Mouse (Mus musculus) testis, postnatal 10 days (tissue): ENCODE measurements around the gene Phxr2.
"Not testable (repeated sequence)": the region's sequence is repeated elsewhere in the genome, so short reads cannot be mapped to it uniquely, and the experiment has no call there.

Source experiments
- DNase-seq: peaks from one replicate; pipeline ENCODE4 v3.0.0; 2021; ENCODE audit warnings: low spot score

Gene Phxr2

GRCm38 (mm10) chr10:99126225-99126624 lies at the start of gene Phxr2:
Gene Phxr2 (minus strand): TSS chr10:99126325.
- no peak for DNase-seq

GRCm38 (mm10) chr10:99172906-99173507 lies 46.9 kb upstream of the Phxr2 start:
- DNase-seq = no peak

- DNase-seq = peak; percentile 58
Observed at GRCm38 (mm10) chr10:99171961-99172497, 45.9 kb upstream of the Phxr2 start.

GRCm38 (mm10) chr10:99169765-99170129 lies 43.6 kb upstream of the Phxr2 start:
- no peak for DNase-seq

GRCm38 (mm10) chr10:99168840-99169764 lies 43.0 kb upstream of the Phxr2 start:
- DNase-seq = no peak

GRCm38 (mm10) chr10:99168404-99168803 lies 42.3 kb upstream of the Phxr2 start:
- no peak for DNase-seq

GRCm38 (mm10) chr10:99166392-99166791 lies 40.3 kb upstream of the Phxr2 start:
- no peak for DNase-seq

- no peak for DNase-seq
Observed at GRCm38 (mm10) chr10:99165751-99166282, 39.7 kb upstream of the Phxr2 start.

GRCm38 (mm10) chr10:99164871-99165477 lies 38.8 kb upstream of the Phxr2 start:
- no peak for DNase-seq

- no peak for DNase-seq
Observed at GRCm38 (mm10) chr10:99163002-99163401, 36.9 kb upstream of the Phxr2 start.

- no peak for DNase-seq
Observed at GRCm38 (mm10) chr10:99161987-99162582, 36.0 kb upstream of the Phxr2 start.

GRCm38 (mm10) chr10:99157697-99158096 lies 31.6 kb upstream of the Phxr2 start:
- DNase-seq = not testable (repeated sequence)

- DNase-seq = no peak
Observed at GRCm38 (mm10) chr10:99156808-99157207, 30.7 kb upstream of the Phxr2 start.

GRCm38 (mm10) chr10:99154635-99155034 lies 28.5 kb upstream of the Phxr2 start:
- no peak for DNase-seq

GRCm38 (mm10) chr10:99152063-99152462 lies 25.9 kb upstream of the Phxr2 start:
- DNase-seq = peak; percentile 57

- no peak for DNase-seq
Observed at GRCm38 (mm10) chr10:99151580-99151979, 25.5 kb upstream of the Phxr2 start.

- DNase-seq = no peak
Observed at GRCm38 (mm10) chr10:99150016-99150415, 23.9 kb upstream of the Phxr2 start.

GRCm38 (mm10) chr10:99146596-99146995 lies 20.5 kb upstream of the Phxr2 start:
- DNase-seq = no peak

GRCm38 (mm10) chr10:99145611-99146010 lies 19.5 kb upstream of the Phxr2 start:
- DNase-seq = no peak

- DNase-seq = peak; percentile 62
Observed at GRCm38 (mm10) chr10:99136337-99136736, 10.2 kb upstream of the Phxr2 start.

- DNase-seq = no peak
Observed at GRCm38 (mm10) chr10:99133321-99133875, 7.3 kb upstream of the Phxr2 start.
